Mouse (Mus musculus) mesoderm, embryonic 11.5 days (tissue): ENCODE measurements around the gene Nbea.
A peak's percentile ranks its signal among the peaks of the same experiment; 100 is the strongest.

Source experiments
- DNase-seq: peaks from one replicate; pipeline ENCODE4 v3.0.0-alpha.2; 2012; ENCODE audit warnings: low read depth, low spot score

Gene Nbea

DNA sequence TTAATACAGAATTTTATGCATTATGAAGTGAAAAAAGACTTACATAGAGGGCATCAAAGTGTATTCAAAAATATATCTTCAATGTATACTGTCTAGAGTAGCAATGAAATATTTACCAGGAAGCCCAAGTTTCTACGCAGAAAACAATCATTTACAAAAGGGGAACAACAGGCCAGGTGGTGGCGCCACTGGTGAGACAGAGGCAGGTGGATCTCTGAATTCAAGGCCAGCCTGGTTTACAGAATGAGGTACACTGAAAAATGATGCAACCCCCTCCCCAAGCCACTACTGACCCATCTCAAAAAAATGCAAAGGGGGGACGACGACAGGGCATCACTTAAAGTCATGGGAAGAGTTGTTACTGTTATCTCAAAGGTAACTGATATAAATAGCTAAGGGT lies 430.9 kb downstream of the Nbea start:
- DNase-seq = no peak

DNA sequence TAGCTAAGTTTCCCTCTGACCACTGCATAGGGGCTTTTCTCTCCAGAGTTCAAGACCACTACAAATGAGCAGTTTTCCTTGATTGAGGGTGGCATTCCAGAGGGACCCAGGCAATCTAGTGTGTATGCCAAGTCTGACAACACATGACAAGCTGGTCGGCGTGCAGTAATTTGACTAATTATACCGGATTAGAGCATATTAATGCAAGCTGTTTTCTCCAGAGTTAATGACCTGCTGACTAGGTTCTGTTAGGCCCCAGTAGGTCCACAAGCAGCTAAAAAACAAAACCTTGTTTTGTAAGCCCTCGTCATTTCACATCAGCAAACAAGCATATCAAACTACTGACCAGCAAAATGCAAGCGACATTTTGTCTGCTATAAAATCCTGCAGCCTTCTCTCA lies 432.1 kb downstream of the Nbea start:
- no peak for DNase-seq

GRCm38 (mm10) chr3:55750445-55751065 lies 432.9 kb downstream of the Nbea start:
- DNase-seq = peak; percentile 32

- no peak for DNase-seq
These were observed 439.6 kb downstream of the Nbea start for GRCm38 (mm10) chr3:55743885-55744284.

- no peak for DNase-seq
These were observed 440.8 kb downstream of the Nbea start for GRCm38 (mm10) chr3:55742654-55743053.

GRCm38 (mm10) chr3:55742218-55742617 lies 441.3 kb downstream of the Nbea start:
- DNase-seq = no peak

DNA sequence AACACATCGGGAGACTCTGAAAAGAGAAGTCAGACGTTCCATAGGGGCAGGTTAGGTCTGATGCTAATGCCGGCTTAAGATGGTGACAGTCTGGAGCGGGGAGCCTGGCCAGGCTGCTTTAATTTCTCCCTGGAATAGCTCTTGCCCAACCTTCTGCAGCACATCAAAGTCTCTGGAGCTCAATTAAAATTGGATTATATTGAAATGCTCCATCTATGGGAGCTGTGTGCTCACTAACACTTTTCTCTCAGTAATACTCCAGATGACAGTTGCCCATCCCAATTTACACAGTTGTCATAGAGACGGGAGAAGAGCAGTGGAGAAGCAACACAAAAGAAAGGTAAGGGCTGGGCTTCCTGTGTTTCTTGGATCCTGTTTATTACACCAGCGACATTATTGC lies 442.1 kb downstream of the Nbea start:
- no peak for DNase-seq

DNA sequence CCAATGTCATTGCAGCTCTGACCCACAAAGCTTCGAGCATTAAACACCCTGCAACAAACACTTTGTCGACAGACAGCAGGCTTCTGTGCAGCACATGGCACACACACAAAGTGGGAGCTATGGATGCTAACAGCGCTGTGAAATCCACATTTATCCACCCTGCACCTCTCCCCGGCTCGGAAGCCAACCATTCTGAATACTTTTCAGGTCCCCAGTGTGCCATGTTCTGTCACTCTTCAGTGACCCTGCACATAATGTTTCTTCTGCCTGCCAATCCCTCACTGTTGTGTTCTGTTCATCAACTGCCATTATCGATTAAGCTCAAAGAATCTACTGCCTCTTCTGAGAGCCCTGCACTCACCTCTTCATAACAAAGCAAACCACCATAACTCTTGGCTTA lies 449.8 kb downstream of the Nbea start:
- DNase-seq = no peak

DNA sequence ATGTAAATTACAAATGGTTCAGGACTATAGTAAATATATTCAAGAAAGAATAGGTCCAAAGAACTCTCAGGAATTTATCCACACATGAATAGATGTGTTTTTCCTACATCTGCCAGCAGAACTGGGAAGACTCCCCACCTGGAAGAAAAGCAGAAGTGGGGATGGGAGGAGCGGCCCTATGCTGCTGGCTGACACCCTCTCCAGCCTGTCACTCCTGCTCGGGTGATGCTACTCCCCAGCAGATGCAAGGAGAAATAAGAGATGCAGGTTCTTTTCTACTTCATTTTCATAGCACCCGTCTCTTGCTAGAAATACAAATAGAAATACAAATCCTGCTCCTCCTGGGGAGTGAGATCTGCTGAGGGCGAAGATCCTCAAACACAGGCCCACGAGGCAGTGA lies 453.0 kb downstream of the Nbea start:
- no peak for DNase-seq

GRCm38 (mm10) chr3:55730142-55730541 lies 453.4 kb downstream of the Nbea start:
- no peak for DNase-seq

- no peak for DNase-seq
These were observed 469.2 kb downstream of the Nbea start for GRCm38 (mm10) chr3:55714260-55714659.

GRCm38 (mm10) chr3:55713856-55714255 lies 469.6 kb downstream of the Nbea start:
- DNase-seq = no peak

- DNase-seq = no peak
These were observed 473.2 kb downstream of the Nbea start for GRCm38 (mm10) chr3:55710300-55710699.

DNA sequence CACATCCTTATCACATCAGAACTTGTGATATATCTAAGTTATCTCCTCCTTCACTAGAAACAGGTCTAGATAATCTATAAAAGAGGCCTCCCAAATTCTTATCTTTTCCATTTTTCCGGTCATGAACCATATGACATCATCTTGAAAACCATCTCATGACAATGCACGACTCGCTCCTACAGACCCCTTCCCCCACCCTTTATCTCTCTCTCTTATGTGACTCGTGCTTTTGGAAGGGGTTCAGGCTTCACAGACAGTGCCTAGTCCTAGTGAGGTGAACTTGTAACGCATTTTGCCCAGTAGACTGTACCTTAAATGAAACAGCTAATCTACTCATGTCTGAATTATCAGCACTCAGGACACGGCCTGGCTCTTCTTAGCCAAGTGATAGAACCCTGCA lies 481.9 kb downstream of the Nbea start:
- DNase-seq = no peak

- DNase-seq = no peak
These were observed 486.3 kb downstream of the Nbea start for GRCm38 (mm10) chr3:55697174-55697573.

- DNase-seq = no peak
These were observed 490.4 kb downstream of the Nbea start for GRCm38 (mm10) chr3:55693073-55693472.

- no peak for DNase-seq
These were observed 495.4 kb downstream of the Nbea start for GRCm38 (mm10) chr3:55688098-55688497.

DNA sequence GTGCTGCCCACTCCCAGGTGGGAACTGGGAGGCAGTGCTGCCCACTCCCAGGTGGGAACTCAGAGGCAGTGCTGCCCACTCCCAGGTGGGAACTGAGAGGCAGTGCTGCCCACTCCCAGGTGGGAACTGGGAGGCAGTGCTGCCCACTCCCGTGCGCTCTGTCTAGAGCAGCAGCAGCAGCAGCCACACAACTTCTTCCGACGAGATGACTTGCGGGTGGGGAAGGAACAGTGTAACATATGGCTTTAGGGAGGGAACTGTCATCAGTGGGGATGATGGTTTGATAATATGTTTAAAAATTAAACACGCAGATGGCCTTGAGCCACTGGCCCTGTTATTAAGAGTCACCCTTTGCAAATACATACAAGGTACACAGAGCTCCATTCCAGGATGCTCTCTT lies 496.5 kb downstream of the Nbea start:
- DNase-seq = no peak

- no peak for DNase-seq
These were observed 497.9 kb downstream of the Nbea start for GRCm38 (mm10) chr3:55685627-55686026.

DNA sequence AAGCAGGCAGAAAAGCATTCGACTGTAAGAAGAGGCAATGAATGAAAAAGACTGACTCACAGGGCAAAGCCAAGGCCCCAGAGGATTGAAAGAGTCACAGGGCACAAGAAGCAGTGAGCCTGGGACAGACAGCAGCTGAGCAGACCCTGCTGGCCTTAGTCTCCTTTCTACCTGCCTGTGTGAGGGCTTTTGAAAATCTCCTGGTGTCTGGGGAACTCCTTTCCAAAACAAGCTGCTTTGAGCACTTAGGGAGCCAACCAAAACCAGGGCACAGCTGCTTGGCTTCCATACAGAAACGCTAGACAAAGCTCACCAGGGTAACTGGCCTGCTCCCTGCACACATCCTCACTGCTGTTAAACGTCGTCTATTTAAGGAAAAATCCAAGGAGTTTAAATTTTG lies 498.6 kb downstream of the Nbea start:
- DNase-seq = no peak

GRCm38 (mm10) chr3:55677691-55678090 lies 505.8 kb downstream of the Nbea start:
- no peak for DNase-seq

GRCm38 (mm10) chr3:55674185-55674584 lies 509.3 kb downstream of the Nbea start:
- no peak for DNase-seq

- no peak for DNase-seq
These were observed 516.5 kb downstream of the Nbea start for GRCm38 (mm10) chr3:55667048-55667447.

DNA sequence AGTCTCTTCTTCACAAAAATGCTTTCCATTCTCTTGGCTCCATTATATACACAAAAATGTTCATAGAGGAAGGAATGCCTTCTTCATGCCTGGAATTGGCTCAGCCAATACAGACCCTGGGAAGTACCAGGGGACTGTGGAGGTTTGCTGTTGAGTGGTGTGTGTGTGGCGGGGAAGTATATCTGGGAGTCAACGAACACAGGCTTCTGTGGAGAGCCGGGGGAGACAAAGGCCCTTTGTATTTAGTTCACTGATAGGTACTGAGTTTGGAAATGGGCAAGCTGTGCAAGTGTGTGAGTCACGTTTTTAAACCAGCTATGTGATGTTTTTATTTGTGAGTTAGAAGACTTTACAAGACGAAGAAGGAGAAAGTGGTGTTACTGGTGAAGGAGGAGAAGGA lies 517.6 kb downstream of the Nbea start:
- no peak for DNase-seq
